Comparison of ENCODE assay signal across 12 mouse cellular contexts in genomic region chr16:76406897-76407296, GRCm38 (mm10). TPM values are rescaled to one million over a fixed set of nuclear protein-coding genes. Genes with fewer than 3 reads are reported as not detected.
DNase-seq lines count a peak whose midpoint lies in the region; ATAC-seq and TF ChIP-seq lines count a peak whose summit lies in the region.
"Had no signal": no experiment of that assay in that cellular context is flagged by ENCODE, and none has a peak within 500 bp of the region (broad histone marks: within the 10 kb centered on the region; RNA-seq: fewer than 3 reads in every experiment).

No protein-coding gene starts in this region.

- no peak for TF ChIP-seq POLR2A in limb, embryonic 14.5 days (IDR thresholded peaks at IDR 0.05; ENCODE audit: borderline replicate concordance, extremely low read depth, insufficient read depth, insufficient read length)

- H3K4me3 ChIP-seq in embryonic facial prominence, embryonic 11.5 days (ENCODE audit: low read depth, low read length), result no peak overlapping the region
- H3K4me3 ChIP-seq in embryonic facial prominence, embryonic 10.5 days, result no peak overlapping the region
- H3K4me3 ChIP-seq in embryonic facial prominence, embryonic 15.5 days (replicated peaks), result no peak overlapping the region
- H3K4me3 ChIP-seq in limb, embryonic 14.5 days (replicated peaks; ENCODE audit: low read length), result no peak overlapping the region
- H3K4me3 ChIP-seq: forebrain, embryonic 13.5 days; liver, embryonic 13.5 days had no signal

- intact Hi-C loops in left cerebral cortex, postnatal 14 days (cut with DNase I), result no loop called here
- intact Hi-C loops in left cerebral cortex, postnatal 4 days (cut with DNase I), result no loop called here

- 35% methylated on average over 7 of the region's 7 CpGs for WGBS in embryonic facial prominence, embryonic 11.5 days
- WGBS in embryonic facial prominence, embryonic 10.5 days, result 39% methylated on average over 7 of the region's 7 CpGs
- WGBS in embryonic facial prominence, embryonic 15.5 days, result 23% methylated on average over 7 of the region's 7 CpGs
- WGBS in limb, embryonic 14.5 days, result 27% methylated on average over 7 of the region's 7 CpGs

- H3K9ac ChIP-seq in embryonic facial prominence, embryonic 11.5 days (replicated peaks; ENCODE audit: low read length), result no peak overlapping the region
- H3K9ac ChIP-seq in embryonic facial prominence, embryonic 15.5 days, result no peak overlapping the region
- 0 out of 2 replicates have a peak overlapping the region, but pooled peaks have one; percentile 28 for H3K9ac ChIP-seq in limb, embryonic 14.5 days (ENCODE audit: low read depth, low read length, severe bottlenecking)
- H3K9ac ChIP-seq: forebrain, embryonic 13.5 days; liver, embryonic 13.5 days had no signal

- no peaks in the 10 kb centered on the region for H3K27me3 ChIP-seq in embryonic facial prominence, embryonic 11.5 days (ENCODE audit: control insufficient read depth, insufficient read depth, low read length)
- H3K27me3 ChIP-seq in embryonic facial prominence, embryonic 10.5 days (replicated peaks; ENCODE audit: low read depth, poor library complexity, severe bottlenecking), result no peaks in the 10 kb centered on the region
- H3K27me3 ChIP-seq in embryonic facial prominence, embryonic 15.5 days, result no peaks in the 10 kb centered on the region
- no peaks in the 10 kb centered on the region for H3K27me3 ChIP-seq in limb, embryonic 14.5 days (ENCODE audit: control insufficient read depth, insufficient read depth, low read length)
- H3K27me3 ChIP-seq: forebrain, embryonic 13.5 days; liver, embryonic 13.5 days had no signal

- H3K36me3 ChIP-seq in embryonic facial prominence, embryonic 11.5 days (replicated peaks; ENCODE audit: control insufficient read depth, insufficient read depth, low read depth, low read length), result no peaks in the 10 kb centered on the region
- H3K36me3 ChIP-seq in embryonic facial prominence, embryonic 10.5 days (replicated peaks), result no peaks in the 10 kb centered on the region
- H3K36me3 ChIP-seq in embryonic facial prominence, embryonic 15.5 days, result no peaks in the 10 kb centered on the region
- H3K36me3 ChIP-seq in limb, embryonic 14.5 days (ENCODE audit: control insufficient read depth, insufficient read depth, low read length), result no peaks in the 10 kb centered on the region
- H3K36me3 ChIP-seq: liver, embryonic 13.5 days had no signal

- no peaks in the 10 kb centered on the region for H3K9me3 ChIP-seq in embryonic facial prominence, embryonic 11.5 days (replicated peaks; ENCODE audit: control insufficient read depth, low read length)
- no peaks in the 10 kb centered on the region for H3K9me3 ChIP-seq in embryonic facial prominence, embryonic 10.5 days
- H3K9me3 ChIP-seq in embryonic facial prominence, embryonic 15.5 days (replicated peaks), result no peaks in the 10 kb centered on the region
- no peaks in the 10 kb centered on the region for H3K9me3 ChIP-seq in limb, embryonic 14.5 days (ENCODE audit: control insufficient read depth, low read length)
- H3K9me3 ChIP-seq: forebrain, embryonic 13.5 days; liver, embryonic 13.5 days had no signal

- ATAC-seq in embryonic facial prominence, embryonic 11.5 days (replicated peaks; ENCODE audit: insufficient number of reproducible peaks, low FRiP score, low TSS enrichment, low read depth), result no peak
- ATAC-seq in embryonic facial prominence, embryonic 15.5 days (ENCODE audit: insufficient number of reproducible peaks, low FRiP score, low TSS enrichment, low read depth), result no peak
- no peak for ATAC-seq in limb, embryonic 14.5 days (ENCODE audit: low FRiP score, low read depth)
- ATAC-seq: forebrain, embryonic 13.5 days had no signal

- H3K4me2 ChIP-seq in embryonic facial prominence, embryonic 11.5 days (ENCODE audit: low read depth, low read length), result no peak overlapping the region
- peak overlapping the region; percentile 17; the same call in 1 of the 2 replicates for H3K4me2 ChIP-seq in embryonic facial prominence, embryonic 15.5 days (replicated peaks)
- 0 out of 2 replicates have a peak overlapping the region, but pooled peaks have one; percentile 10 for H3K4me2 ChIP-seq in limb, embryonic 14.5 days (replicated peaks; ENCODE audit: low read depth, low read length, severe bottlenecking)
- H3K4me2 ChIP-seq: forebrain, embryonic 13.5 days; liver, embryonic 13.5 days had no signal

- DNase-seq in embryonic facial prominence, embryonic 11.5 days (ENCODE audit: low spot score), result peak; percentile 23
- no peak for DNase-seq in embryonic facial prominence, embryonic 10.5 days (ENCODE audit: low spot score)
- DNase-seq in left cerebral cortex, postnatal 14 days (ENCODE audit: low spot score in 2 of 2), result peak; percentile 21 to 32
- no peak for DNase-seq in left cerebral cortex, postnatal 4 days
- DNase-seq in limb, embryonic 14.5 days (ENCODE audit: low spot score), result no peak
- no peak for DNase-seq in cerebellum, postnatal 36 days
- no peak for DNase-seq in Muller cell, postnatal 12 days (ENCODE audit: inconsistent ontology term)
- DNase-seq: cerebellum, adult 11-12 months; liver, embryonic 13.5 days; right cerebral cortex, postnatal 4 days had no signal

- no peaks in the 10 kb centered on the region for H3K4me1 ChIP-seq in embryonic facial prominence, embryonic 11.5 days (ENCODE audit: control insufficient read depth, insufficient read depth, low read length)
- peaks cover 11% of the 10 kb centered on the region for H3K4me1 ChIP-seq in embryonic facial prominence, embryonic 10.5 days
- H3K4me1 ChIP-seq in embryonic facial prominence, embryonic 15.5 days, result 0 out of 2 replicates have a peak, but pooled peaks cover 5% of the 10 kb centered on the region
- peaks cover 2% of the 10 kb centered on the region; the same call in 1 of the 2 replicates for H3K4me1 ChIP-seq in limb, embryonic 14.5 days (ENCODE audit: control insufficient read depth, insufficient read depth, low read length)
- H3K4me1 ChIP-seq: forebrain, embryonic 13.5 days; liver, embryonic 13.5 days had no signal

- no peak overlapping the region for H3K27ac ChIP-seq in embryonic facial prominence, embryonic 11.5 days (replicated peaks; ENCODE audit: low read depth, low read length)
- H3K27ac ChIP-seq in embryonic facial prominence, embryonic 10.5 days (replicated peaks), result no peak overlapping the region; the same call in 1 of the 2 replicates
- no peak overlapping the region for H3K27ac ChIP-seq in embryonic facial prominence, embryonic 15.5 days (replicated peaks)
- H3K27ac ChIP-seq in limb, embryonic 14.5 days (replicated peaks; ENCODE audit: low read depth, low read length), result no peak overlapping the region
- H3K27ac ChIP-seq: forebrain, embryonic 13.5 days; liver, embryonic 13.5 days had no signal

RNA-seq across cellular contexts. Expression of gene Nrip1, which starts 33.3 kb away (rescaled TPM):
- polyA plus RNA-seq in embryonic facial prominence, embryonic 11.5 days (2014; fragmentation: Nextera tagmentation; extraction: Ambion mirVana), result 29.0 and 43.0 TPM in 2 replicates
- polyA plus RNA-seq in embryonic facial prominence, embryonic 10.5 days (2016; fragmentation: Nextera tagmentation; extraction: Ambion mirVana), result 58.3 and 60.8 TPM in 2 replicates
- 10 to 100 TPM; 64.1 to 67.3 TPM for total RNA-seq in left cerebral cortex, postnatal 14 days (2021)
- 10 to 100 TPM; 94.0 to 98.7 TPM for total RNA-seq in left cerebral cortex, postnatal 4 days (2021)
- polyA plus RNA-seq in embryonic facial prominence, embryonic 15.5 days (2015; fragmentation: Nextera tagmentation; extraction: Ambion mirVana), result 43.8 and 45.5 TPM in 2 replicates
- 6.5 and 6.9 TPM in 2 replicates for polyA plus RNA-seq in limb, embryonic 14.5 days (2012; rRNA removed)
- polyA plus RNA-seq in limb, embryonic 14.5 days (2014; fragmentation: Nextera tagmentation; extraction: Ambion mirVana), result 34.3 and 37.3 TPM in 2 replicates

Comparison
In these comparisons a context has a peak if more than half of its experiments do, and no peak if none do; other contexts are left out.
1. DNase-seq: peak in embryonic facial prominence, embryonic 11.5 days (single experiment) and left cerebral cortex, postnatal 14 days (2 of 2); none in embryonic facial prominence, embryonic 10.5 days (single experiment), left cerebral cortex, postnatal 4 days (single experiment), limb, embryonic 14.5 days (single experiment), cerebellum, postnatal 36 days (0 of 2) and Muller cell, postnatal 12 days (single experiment).